Mouse (Mus musculus) kidney, postnatal 0 days (tissue): ENCODE measurements at regions not wholly inside any gene's neighbourhood (a gene's known extent, or its start where the extent isn't known, plus 50 kb on each side); places are given as distances from the start of the nearest gene placed in this dataset.

Experiments
- ATAC-seq: fragments of 200-750 bp; cut with Nextera tagmentation; replicated peaks from 2 replicates; pipeline ENCODE4 v1.8.0; 2017; ENCODE audit warnings: low read depth, moderate number of reproducible peaks, moderate TSS enrichment, moderate library complexity; ENCODE audit not compliant: low FRiP score
- DNase-seq: peaks from one replicate; pipeline ENCODE4 v3.0.0-alpha.2; 2016; ENCODE audit warnings: low spot score
- H3K27ac ChIP-seq: fragments of 300-500 bp; sonication (generic); 2 replicates; pipeline ENCODE4 v1.5.1; 2014; ENCODE audit warnings: mild to moderate bottlenecking
- H3K27me3 ChIP-seq: fragments of 300-500 bp; sonication (generic); 2 replicates; pipeline ENCODE4 v1.6.1; 2014; ENCODE audit warnings: low read length, mixed read lengths; ENCODE audit not compliant: insufficient read depth
- H3K36me3 ChIP-seq: fragments of 300-500 bp; sonication (generic); 2 replicates; pipeline ENCODE4 v1.6.1; 2014; ENCODE audit warnings: low read length, mixed read lengths; ENCODE audit not compliant: insufficient read depth
- H3K4me1 ChIP-seq: fragments of 300-500 bp; sonication (generic); replicated peaks from 2 replicates; pipeline ENCODE4 v1.6.1; 2014; ENCODE audit warnings: antibody characterized with exemption, low read length, mixed read lengths; ENCODE audit not compliant: insufficient read depth
- H3K4me2 ChIP-seq: fragments of 300-500 bp; sonication (generic); 2 replicates; pipeline ENCODE4 v1.6.1; 2014; ENCODE audit warnings: mild to moderate bottlenecking, low read length, moderate library complexity, mixed read lengths
- H3K4me3 ChIP-seq: fragments of 300-500 bp; sonication (generic); replicated peaks from 2 replicates; pipeline ENCODE4 v1.5.1; 2014; ENCODE audit warnings: low read depth, low read length
- H3K9ac ChIP-seq: fragments of 300-500 bp; sonication (generic); 2 replicates; pipeline ENCODE4 v1.6.1; 2014; ENCODE audit warnings: low read depth, low read length
- H3K9me3 ChIP-seq: fragments of 300-500 bp; sonication (generic); replicated peaks from 2 replicates; pipeline ENCODE4 v1.6.1; 2016; ENCODE audit warnings: low read length, inconsistent platforms, mixed read lengths
- CTCF ChIP-seq: IDR thresholded peaks from 2 replicates; pipeline ENCODE4 v1.5.1; 2016; ENCODE audit warnings: antibody characterized with exemption, low read depth, mild to moderate bottlenecking, moderate library complexity
- WGBS: fragments of 180-500 bp; shearing (Covaris S2); extraction: QIAGEN DNeasy Blood & Tissue Kit; methylation state at CpG from one replicate; pipeline ENCODE4 v1.1.7; 2014; 5-methylcytosine and 5-hydroxymethylcytosine counted together

GRCm38 (mm10) chr12:29187619-29188018 is 340.6 kb upstream of the Myt1l start:
- Histone ChIP-seq H3K4me1 (no peaks in the 10 kb centered on the region), H3K9me3 (no peaks in the 10 kb centered on the region), H3K9ac (no peak overlapping the region), H3K27ac (no peak overlapping the region), H3K4me3 (no peak overlapping the region), H3K36me3 (no peaks in the 10 kb centered on the region), H3K27me3 (no peaks in the 10 kb centered on the region), H3K4me2 (no peak overlapping the region)
- ATAC-seq (no peak), DNase-seq (no peak)
- TF ChIP-seq CTCF = no peak
- WGBS = 51% methylated on average over 4 of the region's 4 CpGs

GRCm38 (mm10) chr12:29192391-29192790 is 335.8 kb upstream of the Myt1l start:
- no peaks in the 10 kb centered on the region for H3K9me3 ChIP-seq
- ATAC-seq (no peak), DNase-seq (no peak)
- H3K4me1 ChIP-seq = no peaks in the 10 kb centered on the region
- no peak for TF ChIP-seq CTCF
- 70% methylated on average over 3 of the region's 3 CpGs for WGBS
- H3K4me2 ChIP-seq = no peak overlapping the region
- H3K27me3 ChIP-seq = no peaks in the 10 kb centered on the region
- H3K36me3 ChIP-seq = no peaks in the 10 kb centered on the region
- no peak overlapping the region for H3K9ac ChIP-seq
- no peak overlapping the region for H3K27ac ChIP-seq
- H3K4me3 ChIP-seq = no peak overlapping the region

- TF ChIP-seq CTCF = no peak
- H3K36me3 ChIP-seq = no peaks in the 10 kb centered on the region
- no peaks in the 10 kb centered on the region for H3K9me3 ChIP-seq
These were observed 316.2 kb upstream of the Myt1l start for GRCm38 (mm10) chr12:29211946-29212345.

GRCm38 (mm10) chr12:29213625-29214024 is 314.6 kb upstream of the Myt1l start:
- H3K9ac ChIP-seq = no peak overlapping the region

More at GRCm38 (mm10) chr12:29211946-29212345, 316.2 kb upstream of the Myt1l start:
- Histone ChIP-seq H3K27me3 (no peaks in the 10 kb centered on the region), H3K27ac (no peak overlapping the region), H3K9ac (no peak overlapping the region), H3K4me2 (no peak overlapping the region), H3K4me1 (no peaks in the 10 kb centered on the region), H3K4me3 (no peak overlapping the region)
- 55% methylated on average over 3 of the region's 3 CpGs for WGBS
- ATAC-seq (no peak), DNase-seq (no peak)

GRCm38 (mm10) chr12:29222099-29222498 is 306.1 kb upstream of the Myt1l start:
- DNase-seq (no peak), ATAC-seq (no peak)
- Histone ChIP-seq H3K27ac (no peak overlapping the region), H3K4me3 (no peak overlapping the region), H3K4me2 (no peak overlapping the region), H3K4me1 (no peaks in the 10 kb centered on the region), H3K36me3 (no peaks in the 10 kb centered on the region), H3K27me3 (no peaks in the 10 kb centered on the region), H3K9ac (no peak overlapping the region), H3K9me3 (no peaks in the 10 kb centered on the region)
- no peak for TF ChIP-seq CTCF
- 64% methylated on average over 6 of the region's 6 CpGs for WGBS

More at GRCm38 (mm10) chr12:29213625-29214024, 314.6 kb upstream of the Myt1l start:
- Histone ChIP-seq H3K4me1 (no peaks in the 10 kb centered on the region), H3K36me3 (no peaks in the 10 kb centered on the region), H3K9me3 (no peaks in the 10 kb centered on the region), H3K27ac (no peak overlapping the region), H3K4me2 (no peak overlapping the region), H3K27me3 (no peaks in the 10 kb centered on the region), H3K4me3 (no peak overlapping the region)
- no peak for TF ChIP-seq CTCF
- DNase-seq = no peak
- ATAC-seq = no peak
- 94% methylated on average over 1 of the region's 1 CpGs for WGBS

GRCm38 (mm10) chr12:29226001-29226400 is 302.2 kb upstream of the Myt1l start:
- ATAC-seq = no peak
- H3K27ac ChIP-seq = no peak overlapping the region
- no peaks in the 10 kb centered on the region for H3K36me3 ChIP-seq
- H3K27me3 ChIP-seq = no peaks in the 10 kb centered on the region
- H3K4me1 ChIP-seq = no peaks in the 10 kb centered on the region
- H3K4me3 ChIP-seq = no peak overlapping the region
- TF ChIP-seq CTCF = no peak
- no peak overlapping the region for H3K9ac ChIP-seq
- H3K4me2 ChIP-seq = no peak overlapping the region
- no peak for DNase-seq
- 57% methylated on average over 1 of the region's 1 CpGs for WGBS
- no peaks in the 10 kb centered on the region for H3K9me3 ChIP-seq
